Mouse (Mus musculus): ENCODE results near the gene Ufd1. TPM values are rescaled to one million over a fixed set of nuclear protein-coding genes. Genes with fewer than 3 reads are reported as not detected.
"Not testable (repeated sequence)": the region's sequence is repeated elsewhere in the genome, so short reads cannot be mapped to it uniquely, and the experiment has no call there.

Ufd1 gene
- polyA plus RNA-seq, 1 experiment: 154 TPM

DNA sequence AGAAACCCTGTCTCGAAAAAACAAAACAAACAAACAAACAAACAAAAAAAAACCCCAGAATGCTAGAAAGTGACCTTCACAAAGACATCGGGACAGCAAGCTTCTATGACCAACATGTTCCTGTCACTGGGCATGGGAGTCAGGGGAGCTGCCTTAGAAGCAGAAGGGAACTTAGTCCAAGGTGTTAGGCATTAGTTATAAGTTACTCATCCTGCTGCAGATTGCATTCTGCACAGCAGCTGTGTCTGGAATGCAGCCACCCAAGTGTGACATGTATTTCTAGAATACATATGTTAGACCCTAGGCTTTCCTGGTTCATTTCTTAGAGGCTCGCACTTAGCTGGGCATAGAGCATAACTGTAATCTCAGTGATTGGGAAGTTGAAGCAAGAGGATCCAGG, 17.1 kb downstream of the Ufd1 start:
- no peak for TF ChIP-seq POLR2A (IDR thresholded peaks at IDR 0.05; ENCODE audit: insufficient read depth, low read depth, low read length)
- TF ChIP-seq CTCF (IDR thresholded peaks at IDR 0.05; ENCODE audit: insufficient read depth, low read depth, low read length): no peak
- Histone ChIP-seq H3K4me3 (ENCODE audit: insufficient read depth, low read depth, low read length) (no peak overlapping the region), H3K4me1 (ENCODE audit: control insufficient read depth, insufficient read depth, low read length) (no peaks in the 10 kb centered on the region), H3K27ac (ENCODE audit: insufficient read depth, low read depth, low read length) (no peak overlapping the region)
- WGBS: 93% methylated on average over 3 of the region's 3 CpGs

GRCm38 (mm10) chr16:18829102-18829501, 17.5 kb downstream of the Ufd1 start:
- no peak overlapping the region for H3K27ac ChIP-seq (ENCODE audit: insufficient read depth, low read depth, low read length)
- WGBS: 83% methylated on average over 6 of the region's 6 CpGs
- TF ChIP-seq POLR2A (IDR thresholded peaks at IDR 0.05; ENCODE audit: insufficient read depth, low read depth, low read length) (no peak), CTCF (IDR thresholded peaks at IDR 0.05; ENCODE audit: insufficient read depth, low read depth, low read length) (no peak)

DNA sequence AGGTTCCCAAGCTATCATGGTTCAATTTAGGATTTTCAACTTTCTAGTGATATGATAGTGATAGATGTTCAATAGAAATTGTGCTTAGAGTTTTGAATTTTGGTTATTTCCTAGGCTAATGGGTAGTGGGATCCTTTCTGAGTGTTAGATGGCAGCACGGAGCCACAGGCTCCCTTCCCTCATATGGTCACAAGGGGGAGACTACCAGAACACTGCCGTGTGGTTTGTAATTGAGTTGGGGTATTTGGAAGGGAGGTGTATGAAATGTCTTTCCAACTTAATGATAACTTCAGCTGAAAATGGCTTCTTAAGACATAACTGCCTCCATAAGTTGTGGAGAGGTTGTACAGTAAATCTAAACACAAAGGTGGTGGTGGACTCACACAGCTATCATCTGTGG, 21.9 kb downstream of the Ufd1 start:
- TF ChIP-seq POLR2A (IDR thresholded peaks at IDR 0.05; ENCODE audit: insufficient read depth, low read depth, low read length): no peak
- no peaks in the 10 kb centered on the region for H3K4me1 ChIP-seq (ENCODE audit: control insufficient read depth, insufficient read depth, low read length)
- WGBS: 75% methylated on average over 2 of the region's 2 CpGs
- H3K4me3 ChIP-seq (ENCODE audit: insufficient read depth, low read depth, low read length): no peak overlapping the region
- H3K27ac ChIP-seq (ENCODE audit: insufficient read depth, low read depth, low read length): no peak overlapping the region

More at GRCm38 (mm10) chr16:18829102-18829501, 17.5 kb downstream of the Ufd1 start:
- H3K4me1 ChIP-seq (ENCODE audit: control insufficient read depth, insufficient read depth, low read length): no peaks in the 10 kb centered on the region
- H3K4me3 ChIP-seq (ENCODE audit: insufficient read depth, low read depth, low read length): no peak overlapping the region

- H3K4me1 ChIP-seq (ENCODE audit: control insufficient read depth, insufficient read depth, low read length): no peaks in the 10 kb centered on the region
- H3K27ac ChIP-seq (ENCODE audit: insufficient read depth, low read depth, low read length): no peak overlapping the region
- peak overlapping the region; percentile 61 for H3K4me3 ChIP-seq (ENCODE audit: insufficient read depth, low read depth, low read length)
- no peak for TF ChIP-seq CTCF (IDR thresholded peaks at IDR 0.05; ENCODE audit: insufficient read depth, low read depth, low read length)
- no peak for TF ChIP-seq POLR2A (IDR thresholded peaks at IDR 0.05; ENCODE audit: insufficient read depth, low read depth, low read length)
- WGBS: 27% methylated on average over 3 of the region's 3 CpGs
Measured at GRCm38 (mm10) chr16:18836073-18836467, 24.5 kb downstream of the Ufd1 start.

- under 1% methylated on average over 46 of the region's 46 CpGs for WGBS
- H3K27ac ChIP-seq (ENCODE audit: insufficient read depth, low read depth, low read length): no peak within 1 kb of the TSS
- H3K4me3 ChIP-seq (ENCODE audit: insufficient read depth, low read depth, low read length): peak within 1 kb of the TSS; percentile 61
- TF ChIP-seq CTCF (IDR thresholded peaks at IDR 0.05; ENCODE audit: insufficient read depth, low read depth, low read length): no peak
- peak; percentile 33; the same call in 1 of the 2 replicates for TF ChIP-seq POLR2A (IDR thresholded peaks at IDR 0.05; ENCODE audit: insufficient read depth, low read depth, low read length)
- no peaks in the 10 kb centered on the region for H3K4me1 ChIP-seq (ENCODE audit: control insufficient read depth, insufficient read depth, low read length)
Measured at GRCm38 (mm10) chr16:18836468-18837208, 25.1 kb downstream of the Ufd1 start, which contains the start of the genes 2510002D24Rik and Gm28539. TSS of gene 2510002D24Rik (plus strand) at chr16:18836578. TSS of gene Gm28539 (plus strand) at chr16:18836584.

- Histone ChIP-seq H3K27ac (ENCODE audit: insufficient read depth, low read depth, low read length) (no peak overlapping the region), H3K4me1 (ENCODE audit: control insufficient read depth, insufficient read depth, low read length) (no peaks in the 10 kb centered on the region), H3K4me3 (ENCODE audit: insufficient read depth, low read depth, low read length) (no peak overlapping the region)
- WGBS: 80% methylated on average over 4 of the region's 4 CpGs
- TF ChIP-seq CTCF (IDR thresholded peaks at IDR 0.05; ENCODE audit: insufficient read depth, low read depth, low read length): no peak
- TF ChIP-seq POLR2A (IDR thresholded peaks at IDR 0.05; ENCODE audit: insufficient read depth, low read depth, low read length): no peak
Measured at GRCm38 (mm10) chr16:18838346-18838745, 26.8 kb downstream of the Ufd1 start.

GRCm38 (mm10) chr16:18846301-18846820, 34.8 kb downstream of the Ufd1 start:
- WGBS: 89% methylated on average over 15 of the region's 15 CpGs
- H3K27ac ChIP-seq (ENCODE audit: insufficient read depth, low read depth, low read length): no peak overlapping the region
- TF ChIP-seq CTCF (IDR thresholded peaks at IDR 0.05; ENCODE audit: insufficient read depth, low read depth, low read length) (no peak), POLR2A (IDR thresholded peaks at IDR 0.05; ENCODE audit: insufficient read depth, low read depth, low read length) (no peak)

DNA sequence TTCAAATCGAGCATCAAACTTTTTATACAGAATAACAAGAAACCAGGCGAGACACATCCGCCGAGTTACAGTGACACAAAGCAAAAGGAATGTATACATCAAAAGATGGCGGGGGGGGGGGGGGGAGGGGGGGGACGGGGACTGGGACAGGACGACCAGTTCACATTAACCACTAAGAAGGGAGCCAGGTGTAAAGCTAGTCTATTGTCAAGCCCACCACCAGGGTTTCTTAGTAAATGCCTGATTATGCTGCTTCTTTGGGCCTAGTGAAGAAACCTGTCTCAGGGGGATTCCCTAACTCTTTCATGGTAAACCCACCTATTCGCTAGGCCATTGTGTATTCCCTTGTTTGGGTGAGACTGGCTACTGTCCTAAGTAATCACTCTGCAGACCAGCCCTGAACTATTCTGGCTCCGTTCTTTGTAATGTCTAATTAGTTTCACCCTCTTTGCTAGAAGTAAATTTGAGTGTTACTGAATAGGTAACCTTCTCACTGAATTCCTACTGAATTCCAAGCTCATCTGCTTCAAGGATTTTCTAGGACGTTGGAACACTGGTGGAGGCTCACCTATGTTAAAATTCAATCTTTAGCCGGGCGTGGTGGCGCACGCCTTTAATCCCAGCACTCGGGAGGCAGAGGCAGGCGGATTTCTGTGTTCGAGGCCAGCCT, 38.1 kb downstream of the Ufd1 start:
- 88% methylated on average over 17 of the region's 17 CpGs for WGBS
- H3K4me3 ChIP-seq (ENCODE audit: insufficient read depth, low read depth, low read length); H3K27ac ChIP-seq (ENCODE audit: insufficient read depth, low read depth, low read length); H3K4me1 ChIP-seq (ENCODE audit: control insufficient read depth, insufficient read depth, low read length): not testable (repeated sequence)

More at GRCm38 (mm10) chr16:18846301-18846820, 34.8 kb downstream of the Ufd1 start:
- Histone ChIP-seq H3K4me1 (ENCODE audit: control insufficient read depth, insufficient read depth, low read length) (no peaks in the 10 kb centered on the region), H3K4me3 (ENCODE audit: insufficient read depth, low read depth, low read length) (no peak overlapping the region)

- TF ChIP-seq CTCF (IDR thresholded peaks at IDR 0.05; ENCODE audit: insufficient read depth, low read depth, low read length): no peak
- TF ChIP-seq POLR2A (IDR thresholded peaks at IDR 0.05; ENCODE audit: insufficient read depth, low read depth, low read length): no peak
- H3K4me1 ChIP-seq (ENCODE audit: control insufficient read depth, insufficient read depth, low read length): no peaks in the 10 kb centered on the region
- H3K27ac ChIP-seq (ENCODE audit: insufficient read depth, low read depth, low read length): no peak overlapping the region
Measured at GRCm38 (mm10) chr16:18858551-18858950, 47.0 kb downstream of the Ufd1 start.

More at GRCm38 (mm10) chr16:18858551-18858950, 47.0 kb downstream of the Ufd1 start:
- H3K4me3 ChIP-seq (ENCODE audit: insufficient read depth, low read depth, low read length): no peak overlapping the region

Measured in olfactory bulb, adult 2 months (tissue).